Mouse (Mus musculus): ENCODE measurements around the gene Tsr3. TPM values are rescaled to one million over a fixed set of nuclear protein-coding genes. Genes with fewer than 3 reads are reported as not detected.
A peak's percentile ranks its signal among the peaks of the same experiment; 100 is the strongest.

The Tsr3 gene
- total and polyA plus RNA-seq, 3 experiments = 15.2 to 41.0 (median 24.2) TPM

DNA sequence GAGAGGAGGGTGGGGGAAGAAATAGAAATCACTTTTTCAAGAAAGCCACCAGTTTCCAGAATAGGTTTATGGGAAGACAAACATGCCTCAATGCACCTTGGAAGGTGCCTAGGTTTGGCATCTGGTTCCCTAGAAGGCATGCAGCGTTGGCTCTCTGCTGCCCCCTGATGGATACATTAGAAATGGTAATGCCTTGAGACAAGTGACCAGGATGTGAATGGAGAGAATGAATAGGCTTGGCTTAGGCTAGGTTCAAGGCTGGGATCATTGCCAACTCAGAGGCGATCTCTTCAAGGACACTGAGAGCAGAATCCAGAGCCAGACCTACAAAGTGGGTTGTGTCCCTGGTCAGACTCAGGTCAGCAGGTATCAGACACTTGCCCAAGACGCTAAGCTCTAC is 45.1 kb downstream of the Tsr3 start:
- Histone ChIP-seq H3K9me3 (replicated peaks) (no peaks in the 10 kb centered on the region), H3K36me3 (replicated peaks) (no peaks in the 10 kb centered on the region), H3K27me3 (ENCODE audit: insufficient read depth, low read length) (no peaks in the 10 kb centered on the region), H3K4me3 (ENCODE audit: low read depth, low read length) (no peak overlapping the region), H3K4me1 (ENCODE audit: insufficient read depth, low read depth, low read length) (peaks cover 35% of the 10 kb centered on the region)
- no peak for TF ChIP-seq GATA2 (IDR thresholded peaks at IDR 0.05; ENCODE audit: borderline replicate concordance, low read depth, low read length)
- peak; percentile 99 for TF ChIP-seq CTCF (IDR thresholded peaks at IDR 0.05; ENCODE audit: low read depth, low read length)
- ATAC-seq (ENCODE audit: extremely low read depth, insufficient number of reproducible peaks, low FRiP score, poor library complexity, severe bottlenecking) (0 out of 2 replicates have a peak, but pooled peaks have one; percentile 40), DNase-seq (ENCODE audit: low spot score) (peak; percentile 42)

DNA sequence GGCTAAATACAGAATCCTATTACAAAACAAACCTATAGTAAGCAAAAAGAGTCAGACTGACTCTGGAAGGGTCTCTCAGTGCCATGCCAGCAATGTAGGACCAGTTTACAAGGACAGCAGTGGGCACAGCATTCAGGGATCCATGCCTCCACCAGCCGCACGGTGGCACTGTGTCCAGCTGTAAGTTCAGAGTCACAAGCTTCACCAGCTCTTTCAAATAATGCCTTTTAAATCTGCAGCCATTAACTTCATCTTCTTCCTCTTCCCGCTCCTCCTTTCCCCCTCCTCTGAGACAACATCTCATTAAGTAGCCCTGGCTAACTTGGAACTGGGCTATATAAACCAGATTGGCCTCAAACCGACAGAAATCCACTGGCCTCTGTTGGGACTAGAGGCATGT is 48.9 kb downstream of the Tsr3 start:
- Histone ChIP-seq H3K4me1 (ENCODE audit: insufficient read depth, low read depth, low read length) (peaks cover 51% of the 10 kb centered on the region), H3K4me3 (ENCODE audit: low read depth, low read length) (no peak overlapping the region), H3K9me3 (replicated peaks) (no peaks in the 10 kb centered on the region), H3K27me3 (ENCODE audit: insufficient read depth, low read length) (no peaks in the 10 kb centered on the region), H3K36me3 (replicated peaks) (no peaks in the 10 kb centered on the region)
- peak; percentile 54 for DNase-seq (ENCODE audit: low spot score)
- ATAC-seq (ENCODE audit: extremely low read depth, insufficient number of reproducible peaks, low FRiP score, poor library complexity, severe bottlenecking) = no peak
- TF ChIP-seq POLR2AphosphoS5 (IDR thresholded peaks at IDR 0.05; ENCODE audit: insufficient replicate concordance, low read depth, low read length) (no peak), CTCF (IDR thresholded peaks at IDR 0.05; ENCODE audit: low read depth, low read length) (peak; percentile 91), GATA1 (IDR thresholded peaks at IDR 0.05; ENCODE audit: borderline replicate concordance, low read length) (no peak)

DNA sequence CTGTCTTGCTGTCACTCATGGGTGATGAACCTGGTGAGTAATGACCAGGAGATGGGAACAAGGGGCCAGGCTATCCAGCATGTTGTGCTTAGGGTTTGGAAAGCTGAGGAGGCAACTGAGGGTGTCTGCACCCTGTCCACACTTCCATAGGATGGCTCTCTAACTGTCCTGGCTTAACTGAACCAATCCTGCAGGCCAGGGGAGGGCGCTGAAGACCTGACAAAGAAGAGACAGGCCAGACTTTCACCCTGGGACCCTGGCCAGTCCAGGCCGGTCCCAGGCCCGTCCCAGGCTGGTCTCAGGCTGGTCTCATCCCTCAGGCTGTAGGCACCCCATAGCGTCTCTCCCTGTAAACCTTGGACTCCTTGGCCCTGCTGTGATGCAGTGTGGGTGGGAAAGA is 50.4 kb downstream of the Tsr3 start:
- Histone ChIP-seq H3K4me1 (ENCODE audit: insufficient read depth, low read depth, low read length) (peaks cover 63% of the 10 kb centered on the region), H3K27me3 (ENCODE audit: insufficient read depth, low read length) (no peaks in the 10 kb centered on the region), H3K4me3 (ENCODE audit: low read depth, low read length) (no peak overlapping the region), H3K36me3 (replicated peaks) (no peaks in the 10 kb centered on the region), H3K9me3 (replicated peaks) (no peaks in the 10 kb centered on the region)
- no peak for DNase-seq (ENCODE audit: low spot score)
- no peak for ATAC-seq (ENCODE audit: extremely low read depth, insufficient number of reproducible peaks, low FRiP score, poor library complexity, severe bottlenecking)
- TF ChIP-seq GATA2 (IDR thresholded peaks at IDR 0.05; ENCODE audit: borderline replicate concordance, low read depth, low read length) (no peak), GATA1 (IDR thresholded peaks at IDR 0.05; ENCODE audit: borderline replicate concordance, low read length) (no peak), CTCF (IDR thresholded peaks at IDR 0.05; ENCODE audit: low read depth, low read length) (no peak), POLR2AphosphoS5 (IDR thresholded peaks at IDR 0.05; ENCODE audit: insufficient replicate concordance, low read depth, low read length) (no peak), TAL1 (conservative IDR thresholded peaks at IDR 0.05; ENCODE audit: low read depth, low read length) (no peak)

Other genes with a start within 250 kb of the Tsr3 start
Only the 20 nearest of the 21 such genes appear.
- gene Ift140, start 224.1 kb upstream of the Tsr3 start, total RNA-seq (2014; fragmentation: Nextera tagmentation) = 17.7 and 37.9 TPM in 2 replicates
- 13.5 and 17.9 TPM in 2 replicates for gene Ift140, start 224.1 kb upstream of the Tsr3 start, total RNA-seq (2017)
- gene Ift140, start 224.1 kb upstream of the Tsr3 start, polyA plus RNA-seq (2012) = 9.6 and 9.9 TPM in 2 replicates
- not detected in 2 replicates for gene Tmem204, start 156.6 kb upstream of the Tsr3 start, total RNA-seq (2014; fragmentation: Nextera tagmentation)
- gene Tmem204, start 156.6 kb upstream of the Tsr3 start, total RNA-seq (2017) = 0.11 and 0.17 TPM in 2 replicates
- gene Tmem204, start 156.6 kb upstream of the Tsr3 start, polyA plus RNA-seq (2012) = not detected in 2 replicates
- gene Telo2, start 124.2 kb upstream of the Tsr3 start, total RNA-seq (2014; fragmentation: Nextera tagmentation) = 6.0 and 25.6 TPM in 2 replicates
- gene Telo2, start 124.2 kb upstream of the Tsr3 start, total RNA-seq (2017) = 22.3 and 28.2 TPM in 2 replicates
- 34.9 and 44.0 TPM in 2 replicates for gene Telo2, start 124.2 kb upstream of the Tsr3 start, polyA plus RNA-seq (2012)
- gene Ptx4, start 119.4 kb upstream of the Tsr3 start, total RNA-seq (2014; fragmentation: Nextera tagmentation) = not detected in 2 replicates
- gene Ptx4, start 119.4 kb upstream of the Tsr3 start, total RNA-seq (2017) = 0.33 TPM in 1 of 2 replicates, not detected in the other
- not detected in 2 replicates for gene Ptx4, start 119.4 kb upstream of the Tsr3 start, polyA plus RNA-seq (2012)
- gene Clcn7, start 106.8 kb upstream of the Tsr3 start, total RNA-seq (2014; fragmentation: Nextera tagmentation) = 10.8 and 12.7 TPM in 2 replicates
- gene Clcn7, start 106.8 kb upstream of the Tsr3 start, total RNA-seq (2017) = 15.7 and 17.8 TPM in 2 replicates
- gene Clcn7, start 106.8 kb upstream of the Tsr3 start, polyA plus RNA-seq (2012) = 14.7 and 16.1 TPM in 2 replicates
- not detected in 2 replicates for gene Ccdc154, start 77.7 kb upstream of the Tsr3 start, total RNA-seq (2014; fragmentation: Nextera tagmentation)
- 0.05 and 0.12 TPM in 2 replicates for gene Ccdc154, start 77.7 kb upstream of the Tsr3 start, total RNA-seq (2017)
- gene Ccdc154, start 77.7 kb upstream of the Tsr3 start, polyA plus RNA-seq (2012) = not detected in 2 replicates
- not detected in 2 replicates for gene Gm38655, start 64.7 kb upstream of the Tsr3 start, total RNA-seq (2014; fragmentation: Nextera tagmentation)
- gene Gm38655, start 64.7 kb upstream of the Tsr3 start, total RNA-seq (2017) = 0.52 TPM in 1 of 2 replicates, not detected in the other
- gene Gm38655, start 64.7 kb upstream of the Tsr3 start, polyA plus RNA-seq (2012) = 0.05 TPM in 1 of 2 replicates, not detected in the other
- 10.5 and 15.7 TPM in 2 replicates for gene BC003965, start 55.6 kb upstream of the Tsr3 start, total RNA-seq (2014; fragmentation: Nextera tagmentation)
- 12.1 and 13.9 TPM in 2 replicates for gene BC003965, start 55.6 kb upstream of the Tsr3 start, total RNA-seq (2017)
- 36.9 and 44.1 TPM in 2 replicates for gene BC003965, start 55.6 kb upstream of the Tsr3 start, polyA plus RNA-seq (2012)
- 14.1 and 15.0 TPM in 2 replicates for gene Unkl, start 51.8 kb upstream of the Tsr3 start, total RNA-seq (2014; fragmentation: Nextera tagmentation)
- 8.5 and 10.1 TPM in 2 replicates for gene Unkl, start 51.8 kb upstream of the Tsr3 start, total RNA-seq (2017)
- 59.4 and 65.9 TPM in 2 replicates for gene Unkl, start 51.8 kb upstream of the Tsr3 start, polyA plus RNA-seq (2012)
- gene Gnptg, start within 50 bp of the Tsr3 start, total RNA-seq (2014; fragmentation: Nextera tagmentation) = 9.7 and 10.0 TPM in 2 replicates
- gene Gnptg, start within 50 bp of the Tsr3 start, total RNA-seq (2017) = 22.2 and 31.1 TPM in 2 replicates
- gene Gnptg, start within 50 bp of the Tsr3 start, polyA plus RNA-seq (2012) = 5.4 and 11.6 TPM in 2 replicates
- gene Baiap3, start 16.2 kb downstream of the Tsr3 start, total RNA-seq (2014; fragmentation: Nextera tagmentation) = not detected in 2 replicates
- gene Baiap3, start 16.2 kb downstream of the Tsr3 start, total RNA-seq (2017) = 0.17 and 0.33 TPM in 2 replicates
- 0.06 TPM in 1 of 2 replicates, not detected in the other for gene Baiap3, start 16.2 kb downstream of the Tsr3 start, polyA plus RNA-seq (2012)
- gene Ube2i, start 34.5 kb downstream of the Tsr3 start, total RNA-seq (2014; fragmentation: Nextera tagmentation) = 516 and 535 TPM in 2 replicates
- gene Ube2i, start 34.5 kb downstream of the Tsr3 start, total RNA-seq (2017) = 421 and 442 TPM in 2 replicates
- gene Ube2i, start 34.5 kb downstream of the Tsr3 start, polyA plus RNA-seq (2012) = 422 and 440 TPM in 2 replicates
- not detected in 2 replicates for gene Prss34, start 58.2 kb downstream of the Tsr3 start, total RNA-seq (2014; fragmentation: Nextera tagmentation)
- gene Prss34, start 58.2 kb downstream of the Tsr3 start, total RNA-seq (2017) = not detected in 2 replicates
- gene Prss34, start 58.2 kb downstream of the Tsr3 start, polyA plus RNA-seq (2012) = 0.06 TPM in 1 of 2 replicates, not detected in the other
- not detected in 2 replicates for gene Prss28, start 68.5 kb downstream of the Tsr3 start, total RNA-seq (2014; fragmentation: Nextera tagmentation)
- gene Prss28, start 68.5 kb downstream of the Tsr3 start, total RNA-seq (2017) = 0.11 TPM in 1 of 2 replicates, not detected in the other
- not detected in 2 replicates for gene Prss28, start 68.5 kb downstream of the Tsr3 start, polyA plus RNA-seq (2012)
- not detected in 2 replicates for gene Prss29, start 78.5 kb downstream of the Tsr3 start, total RNA-seq (2014; fragmentation: Nextera tagmentation)
- gene Prss29, start 78.5 kb downstream of the Tsr3 start, total RNA-seq (2017) = not detected in 2 replicates
- gene Prss29, start 78.5 kb downstream of the Tsr3 start, polyA plus RNA-seq (2012) = not detected in 2 replicates
- 0.75 TPM in 1 of 2 replicates, not detected in the other for gene Tpsab1, start 105.4 kb downstream of the Tsr3 start, total RNA-seq (2014; fragmentation: Nextera tagmentation)
- gene Tpsab1, start 105.4 kb downstream of the Tsr3 start, total RNA-seq (2017) = 14.2 and 14.5 TPM in 2 replicates
- gene Tpsab1, start 105.4 kb downstream of the Tsr3 start, polyA plus RNA-seq (2012) = 0.12 and 0.14 TPM in 2 replicates
- gene Tpsb2, start 126.1 kb downstream of the Tsr3 start, total RNA-seq (2014; fragmentation: Nextera tagmentation) = 0.58 TPM in 1 of 2 replicates, not detected in the other
- 12.9 and 15.4 TPM in 2 replicates for gene Tpsb2, start 126.1 kb downstream of the Tsr3 start, total RNA-seq (2017)
- not detected in 2 replicates for gene Tpsb2, start 126.1 kb downstream of the Tsr3 start, polyA plus RNA-seq (2012)
- gene Tpsg1, start 129.1 kb downstream of the Tsr3 start, total RNA-seq (2014; fragmentation: Nextera tagmentation) = not detected in 2 replicates
- 0.60 and 0.70 TPM in 2 replicates for gene Tpsg1, start 129.1 kb downstream of the Tsr3 start, total RNA-seq (2017)
- not detected in 2 replicates for gene Tpsg1, start 129.1 kb downstream of the Tsr3 start, polyA plus RNA-seq (2012)
- not detected in 2 replicates for gene Cacna1h, start 193.6 kb downstream of the Tsr3 start, total RNA-seq (2014; fragmentation: Nextera tagmentation)
- gene Cacna1h, start 193.6 kb downstream of the Tsr3 start, total RNA-seq (2017) = under 0.01 and 0.22 TPM in 2 replicates
- gene Cacna1h, start 193.6 kb downstream of the Tsr3 start, polyA plus RNA-seq (2012) = not detected in 2 replicates
- not detected in 2 replicates for gene Tekt4, start 214.4 kb downstream of the Tsr3 start, total RNA-seq (2014; fragmentation: Nextera tagmentation)
- gene Tekt4, start 214.4 kb downstream of the Tsr3 start, total RNA-seq (2017) = not detected in 2 replicates
- gene Tekt4, start 214.4 kb downstream of the Tsr3 start, polyA plus RNA-seq (2012) = not detected in 2 replicates

Data from G1E (cell line).